Mouse (Mus musculus) effector memory CD4-positive, alpha-beta T cell, adult 5 months (primary cell): Measurements from ENCODE around the gene Il15ra. TPM values are rescaled to one million over a fixed set of nuclear protein-coding genes. Genes with fewer than 3 reads are reported as not detected.

ENCODE experiments used
- polyA plus RNA-seq: library from polyadenylated mRNA; unstranded; fragments of 100-300 nt; shearing (Covaris generic); gene quantifications from one replicate; pipeline ENCODE4 v1.2.1, GENCODE M21; 2017

Gene Il15ra
- 18.1 TPM for polyA plus RNA-seq

GRCm38 (mm10) chr2:11705201-11706025, at the start of gene Il15ra:
Il15ra (plus strand) TSS chr2:11705290.

GRCm38 (mm10) chr2:11777091-11778068, 72.3 kb downstream of the Il15ra start, which contains the start of the genes Fbh1 and Ankrd16:
Fbh1 (minus strand) TSS chr2:11777582.
Ankrd16 (plus strand) TSS chr2:11777876.

Other genes starting within 250 kb of the Il15ra start
- gene Pfkfb3, start 151.2 kb upstream of the Il15ra start, polyA plus RNA-seq = 16.1 TPM
- 126 TPM for gene Rbm17, start 101.1 kb upstream of the Il15ra start, polyA plus RNA-seq
- not detected for gene Gm17490, start 79.0 kb upstream of the Il15ra start, polyA plus RNA-seq
- gene Il2ra, start 62.5 kb upstream of the Il15ra start, polyA plus RNA-seq = 20.6 TPM
- gene Fbh1, start 72.3 kb downstream of the Il15ra start, polyA plus RNA-seq = 46.4 TPM
- 57.7 TPM for gene Ankrd16, start 72.6 kb downstream of the Il15ra start, polyA plus RNA-seq